Mouse (Mus musculus) left cerebral cortex, adult 9 months (tissue): ENCODE data around the gene Fundc1.
"Not testable (repeated sequence)": the region's sequence is repeated elsewhere in the genome, so short reads cannot be mapped to it uniquely, and the experiment has no call there.

Experiments
- DNase-seq, 2 experiments: peaks; one replicate each; pipeline ENCODE4 v3.0.0; 2022; ENCODE audit warnings: low spot score in 2 of 2

The Fundc1 gene

GRCm38 (mm10) chrX:17571621-17572459, at the start of gene Fundc1:
TSS of gene Fundc1 (minus strand) at chrX:17572325.
- peak; percentile 89 to 96 for DNase-seq

GRCm38 (mm10) chrX:17611253-17611652, 39.1 kb upstream of the Fundc1 start:
- DNase-seq: no peak

GRCm38 (mm10) chrX:17608763-17609162, 36.6 kb upstream of the Fundc1 start:
- DNase-seq: peak in 1 of 2 experiments; percentile 3

GRCm38 (mm10) chrX:17607668-17608067, 35.5 kb upstream of the Fundc1 start:
- no peak for DNase-seq

- DNase-seq: no peak
Measured at GRCm38 (mm10) chrX:17593331-17593730, 21.2 kb upstream of the Fundc1 start.

- peak in 1 of 2 experiments; percentile 30 for DNase-seq
Measured at GRCm38 (mm10) chrX:17590745-17591144, 18.6 kb upstream of the Fundc1 start.

GRCm38 (mm10) chrX:17571271-17571620, 879 bp downstream of the Fundc1 start:
- peak in 1 of 2 experiments; percentile 15 for DNase-seq

GRCm38 (mm10) chrX:17568670-17569069, 3.5 kb downstream of the Fundc1 start:
- no peak for DNase-seq

GRCm38 (mm10) chrX:17565743-17566142, 6.4 kb downstream of the Fundc1 start:
- no peak for DNase-seq

GRCm38 (mm10) chrX:17564732-17565131, 7.4 kb downstream of the Fundc1 start:
- DNase-seq: no peak

GRCm38 (mm10) chrX:17558746-17559145, 13.4 kb downstream of the Fundc1 start:
- DNase-seq: no peak

- no peak for DNase-seq
Measured at GRCm38 (mm10) chrX:17554488-17554887, 17.6 kb downstream of the Fundc1 start.

GRCm38 (mm10) chrX:17551586-17551985, 20.5 kb downstream of the Fundc1 start:
- DNase-seq: not testable (repeated sequence)

- peak; percentile 7 to 27 for DNase-seq
Measured at GRCm38 (mm10) chrX:17547143-17547806, 24.9 kb downstream of the Fundc1 start.

GRCm38 (mm10) chrX:17544860-17545492, 27.1 kb downstream of the Fundc1 start:
- no peak for DNase-seq

- DNase-seq: no peak
Measured at GRCm38 (mm10) chrX:17537701-17538100, 34.4 kb downstream of the Fundc1 start.

- DNase-seq: no peak
Measured at GRCm38 (mm10) chrX:17527008-17527407, 45.1 kb downstream of the Fundc1 start.

- DNase-seq: no peak
Measured at GRCm38 (mm10) chrX:17521221-17521716, 50.9 kb downstream of the Fundc1 start.

- no peak for DNase-seq
Measured at GRCm38 (mm10) chrX:17520086-17520485, 52.0 kb downstream of the Fundc1 start.

GRCm38 (mm10) chrX:17514012-17514411, 58.1 kb downstream of the Fundc1 start:
- DNase-seq: no peak

GRCm38 (mm10) chrX:17512021-17512602, 60.0 kb downstream of the Fundc1 start:
- DNase-seq: no peak
